Mouse (Mus musculus): ENCODE data around the gene Mex3d. TPM values are rescaled to one million over a fixed set of nuclear protein-coding genes. Genes with fewer than 3 reads are reported as not detected.

Mex3d gene
- polyA plus RNA-seq (2017; shearing (Covaris generic)): 8.7 TPM

GRCm38 (mm10) chr10:80387522-80387959, at the start of gene Mex3d:
Gene Mex3d, minus strand, starts transcription at chr10:80387659.

GRCm38 (mm10) chr10:80433513-80434232, 46.2 kb upstream of the Mex3d start, which contains the start of gene Tcf3:
Gene Tcf3, minus strand, starts transcription at chr10:80433647.

GRCm38 (mm10) chr10:80406684-80407501, 19.4 kb upstream of the Mex3d start, which contains the start of gene Uqcr11:
Gene Uqcr11, minus strand, starts transcription at chr10:80406830.

GRCm38 (mm10) chr10:80399191-80399972, 11.9 kb upstream of the Mex3d start, which contains the start of gene Mbd3:
Gene Mbd3, minus strand, starts transcription at chr10:80399550.

GRCm38 (mm10) chr10:80356001-80356682, 31.3 kb downstream of the Mex3d start, which contains the start of gene Plk5:
Gene Plk5, plus strand, starts transcription at chr10:80356459.

GRCm38 (mm10) chr10:80348244-80348781, 39.1 kb downstream of the Mex3d start, which contains the start of gene Adamtsl5:
Gene Adamtsl5, minus strand, starts transcription at chr10:80348412.

Other genes starting within 250 kb of the Mex3d start
- 400 TPM for gene Atp5d, start 249.0 kb downstream of the Mex3d start, polyA plus RNA-seq (2017; shearing (Covaris generic))
- gene Cbarp, start 246.8 kb downstream of the Mex3d start, polyA plus RNA-seq (2017; shearing (Covaris generic)): 3.4 TPM
- gene Midn, start 239.4 kb downstream of the Mex3d start, polyA plus RNA-seq (2017; shearing (Covaris generic)): 5.6 TPM
- gene Cirbp, start 221.7 kb downstream of the Mex3d start, polyA plus RNA-seq (2017; shearing (Covaris generic)): 228 TPM
- gene 1600002K03Rik, start 214.7 kb downstream of the Mex3d start, polyA plus RNA-seq (2017; shearing (Covaris generic)): 21.5 TPM
- 0.17 TPM for gene Efna2, start 208.2 kb downstream of the Mex3d start, polyA plus RNA-seq (2017; shearing (Covaris generic))
- gene Mum1, start 161.2 kb downstream of the Mex3d start, polyA plus RNA-seq (2017; shearing (Covaris generic)): 119 TPM
- 273 TPM for gene Ndufs7, start 138.5 kb downstream of the Mex3d start, polyA plus RNA-seq (2017; shearing (Covaris generic))
- 0.67 TPM for gene Gamt, start 126.6 kb downstream of the Mex3d start, polyA plus RNA-seq (2017; shearing (Covaris generic))
- gene Dazap1, start 126.2 kb downstream of the Mex3d start, polyA plus RNA-seq (2017; shearing (Covaris generic)): 94.1 TPM
- 790 TPM for gene Rps15, start 95.2 kb downstream of the Mex3d start, polyA plus RNA-seq (2017; shearing (Covaris generic))
- 0.24 TPM for gene Apc2, start 91.7 kb downstream of the Mex3d start, polyA plus RNA-seq (2017; shearing (Covaris generic))
- gene 2310011J03Rik, start 67.1 kb downstream of the Mex3d start, polyA plus RNA-seq (2017; shearing (Covaris generic)): 82.5 TPM
- 28.8 TPM for gene Pcsk4, start 58.2 kb downstream of the Mex3d start, polyA plus RNA-seq (2017; shearing (Covaris generic))
- gene Reep6, start 57.7 kb downstream of the Mex3d start, polyA plus RNA-seq (2017; shearing (Covaris generic)): 0.41 TPM
- gene Adamtsl5, start 39.2 kb downstream of the Mex3d start, polyA plus RNA-seq (2017; shearing (Covaris generic)): not detected
- gene Plk5, start 31.2 kb downstream of the Mex3d start, polyA plus RNA-seq (2017; shearing (Covaris generic)): not detected
- gene Mbd3, start 11.9 kb upstream of the Mex3d start, polyA plus RNA-seq (2017; shearing (Covaris generic)): 184 TPM
- 234 TPM for gene Uqcr11, start 19.2 kb upstream of the Mex3d start, polyA plus RNA-seq (2017; shearing (Covaris generic))
- gene Tcf3, start 46.0 kb upstream of the Mex3d start, polyA plus RNA-seq (2017; shearing (Covaris generic)): 132 TPM
- gene Onecut3, start 107.2 kb upstream of the Mex3d start, polyA plus RNA-seq (2017; shearing (Covaris generic)): not detected
- 0.04 TPM for gene Atp8b3, start 151.5 kb upstream of the Mex3d start, polyA plus RNA-seq (2017; shearing (Covaris generic))
- 62.2 TPM for gene Rexo1, start 173.9 kb upstream of the Mex3d start, polyA plus RNA-seq (2017; shearing (Covaris generic))
- 13.2 TPM for gene Klf16, start 189.7 kb upstream of the Mex3d start, polyA plus RNA-seq (2017; shearing (Covaris generic))
- 152 TPM for gene Abhd17a, start 202.7 kb upstream of the Mex3d start, polyA plus RNA-seq (2017; shearing (Covaris generic))
- gene Scamp4, start 215.2 kb upstream of the Mex3d start, polyA plus RNA-seq (2017; shearing (Covaris generic)): 115 TPM
- 5.7 TPM for gene Adat3, start 215.2 kb upstream of the Mex3d start, polyA plus RNA-seq (2017; shearing (Covaris generic))
- 9.3 TPM for gene Gm49322, start 218.4 kb upstream of the Mex3d start, polyA plus RNA-seq (2017; shearing (Covaris generic))
- 306 TPM for gene Csnk1g2, start 235.2 kb upstream of the Mex3d start, polyA plus RNA-seq (2017; shearing (Covaris generic))